Mouse (Mus musculus): ENCODE results near the gene Uqcc1. TPM values are rescaled to one million over a fixed set of nuclear protein-coding genes. Genes with fewer than 3 reads are reported as not detected.

Uqcc1 gene
- polyA plus RNA-seq, 1 experiment from 2014 or later = 85.3 TPM

- Histone ChIP-seq H3K4me3 (ENCODE audit: low read depth, low read length) (no peak overlapping the region), H3K9me3 (replicated peaks; ENCODE audit: control insufficient read depth, low read length) (no peaks in the 10 kb centered on the region), H3K9ac (replicated peaks; ENCODE audit: low read length) (no peak overlapping the region), H3K36me3 (replicated peaks; ENCODE audit: control insufficient read depth, insufficient read depth, low read depth, low read length) (no peaks in the 10 kb centered on the region), H3K4me1 (ENCODE audit: control insufficient read depth, insufficient read depth, low read length) (no peaks in the 10 kb centered on the region), H3K4me2 (ENCODE audit: low read depth, low read length) (no peak overlapping the region), H3K27ac (replicated peaks; ENCODE audit: low read depth, low read length) (no peak overlapping the region), H3K27me3 (ENCODE audit: control insufficient read depth, insufficient read depth, low read length) (no peaks in the 10 kb centered on the region)
- ATAC-seq (replicated peaks; ENCODE audit: insufficient number of reproducible peaks, low FRiP score, low TSS enrichment, low read depth) (no peak), DNase-seq (ENCODE audit: low spot score) (no peak)
- WGBS = 54% methylated on average over 11 of the region's 11 CpGs
These were observed 66.7 kb downstream of the Uqcc1 start for GRCm38 (mm10) chr2:155863301-155863867.

GRCm38 (mm10) chr2:155862573-155863300, 67.4 kb downstream of the Uqcc1 start:
- ATAC-seq (replicated peaks; ENCODE audit: insufficient number of reproducible peaks, low FRiP score, low TSS enrichment, low read depth) (peak; percentile 59; the same call in 1 of the 2 replicates), DNase-seq (ENCODE audit: low spot score) (peak; percentile 39)
- H3K27ac ChIP-seq (replicated peaks; ENCODE audit: low read depth, low read length) = 0 out of 2 replicates have a peak overlapping the region, but pooled peaks have one; percentile 20
- no peak overlapping the region for H3K4me2 ChIP-seq (ENCODE audit: low read depth, low read length)
- no peaks in the 10 kb centered on the region for H3K4me1 ChIP-seq (ENCODE audit: control insufficient read depth, insufficient read depth, low read length)
- no peaks in the 10 kb centered on the region for H3K27me3 ChIP-seq (ENCODE audit: control insufficient read depth, insufficient read depth, low read length)
- H3K4me3 ChIP-seq (ENCODE audit: low read depth, low read length) = no peak overlapping the region
- no peak overlapping the region; the same call in 1 of the 2 replicates for H3K9ac ChIP-seq (replicated peaks; ENCODE audit: low read length)
- no peaks in the 10 kb centered on the region; the same call in 1 of the 2 replicates for H3K36me3 ChIP-seq (replicated peaks; ENCODE audit: control insufficient read depth, insufficient read depth, low read depth, low read length)
- no peaks in the 10 kb centered on the region for H3K9me3 ChIP-seq (replicated peaks; ENCODE audit: control insufficient read depth, low read length)
- WGBS = 72% methylated on average over 13 of the region's 13 CpGs

GRCm38 (mm10) chr2:155861581-155861980, 68.5 kb downstream of the Uqcc1 start:
- no peak overlapping the region for H3K4me2 ChIP-seq (ENCODE audit: low read depth, low read length)
- H3K27ac ChIP-seq (replicated peaks; ENCODE audit: low read depth, low read length) = no peak overlapping the region
- H3K4me3 ChIP-seq (ENCODE audit: low read depth, low read length) = no peak overlapping the region
- no peak overlapping the region for H3K9ac ChIP-seq (replicated peaks; ENCODE audit: low read length)
- no peak for DNase-seq (ENCODE audit: low spot score)
- WGBS = 88% methylated on average over 6 of the region's 6 CpGs
- H3K9me3 ChIP-seq (replicated peaks; ENCODE audit: control insufficient read depth, low read length) = no peaks in the 10 kb centered on the region
- no peaks in the 10 kb centered on the region for H3K27me3 ChIP-seq (ENCODE audit: control insufficient read depth, insufficient read depth, low read length)
- no peaks in the 10 kb centered on the region; the same call in 1 of the 2 replicates for H3K36me3 ChIP-seq (replicated peaks; ENCODE audit: control insufficient read depth, insufficient read depth, low read depth, low read length)
- ATAC-seq (replicated peaks; ENCODE audit: insufficient number of reproducible peaks, low FRiP score, low TSS enrichment, low read depth) = no peak
- no peaks in the 10 kb centered on the region for H3K4me1 ChIP-seq (ENCODE audit: control insufficient read depth, insufficient read depth, low read length)

DNA sequence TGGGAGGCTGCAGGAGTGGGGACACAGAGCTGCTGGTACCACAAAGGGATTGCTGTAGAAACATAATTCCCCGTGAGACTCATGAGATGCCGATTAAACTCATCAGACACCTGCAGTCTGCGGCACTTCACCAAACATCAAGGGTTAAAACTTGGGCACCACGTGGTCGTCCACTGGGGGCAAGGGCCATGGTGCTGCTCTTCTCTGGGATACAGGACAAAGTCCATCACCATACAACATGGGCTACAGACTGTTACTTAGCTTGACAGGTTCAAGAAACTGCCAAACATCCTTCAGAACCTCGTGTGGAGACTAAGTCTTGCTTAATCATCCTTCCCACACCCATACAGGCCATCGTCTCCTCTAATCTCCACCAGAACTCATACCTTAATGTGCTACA, 70.0 kb downstream of the Uqcc1 start:
- DNase-seq (ENCODE audit: low spot score) = no peak
- H3K36me3 ChIP-seq (replicated peaks; ENCODE audit: control insufficient read depth, insufficient read depth, low read depth, low read length) = no peaks in the 10 kb centered on the region; the same call in 1 of the 2 replicates
- WGBS = 81% methylated on average over 7 of the region's 7 CpGs

DNA sequence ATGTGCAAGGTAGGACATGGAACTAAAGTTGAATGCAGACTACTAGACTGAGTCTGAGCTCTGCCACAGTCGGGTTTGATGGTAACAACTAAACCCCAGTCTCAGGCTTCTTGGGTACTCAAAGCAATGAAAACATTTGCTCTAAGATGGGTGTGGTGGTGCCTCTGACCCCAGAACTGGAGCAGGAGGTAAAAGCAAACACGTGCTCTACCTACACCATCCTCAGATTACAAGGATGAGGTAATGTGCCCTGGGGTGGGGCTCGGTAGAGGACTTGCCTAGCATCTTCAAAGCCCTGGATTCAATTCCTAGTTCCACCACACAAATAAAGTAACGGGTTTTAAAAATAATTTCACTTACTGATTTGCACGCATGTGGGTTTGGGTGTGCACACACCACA, 77.6 kb downstream of the Uqcc1 start:
- ATAC-seq (replicated peaks; ENCODE audit: insufficient number of reproducible peaks, low FRiP score, low TSS enrichment, low read depth) = no peak
- WGBS = 78% methylated on average over 5 of the region's 5 CpGs
- Histone ChIP-seq H3K9me3 (replicated peaks; ENCODE audit: control insufficient read depth, low read length) (no peaks in the 10 kb centered on the region), H3K4me3 (ENCODE audit: low read depth, low read length) (no peak overlapping the region), H3K9ac (replicated peaks; ENCODE audit: low read length) (no peak overlapping the region), H3K27ac (replicated peaks; ENCODE audit: low read depth, low read length) (no peak overlapping the region), H3K4me2 (ENCODE audit: low read depth, low read length) (no peak overlapping the region), H3K36me3 (replicated peaks; ENCODE audit: control insufficient read depth, insufficient read depth, low read depth, low read length) (peaks cover 3% of the 10 kb centered on the region; the same call in 1 of the 2 replicates), H3K4me1 (ENCODE audit: control insufficient read depth, insufficient read depth, low read length) (no peaks in the 10 kb centered on the region), H3K27me3 (ENCODE audit: control insufficient read depth, insufficient read depth, low read length) (no peaks in the 10 kb centered on the region)
- no peak for DNase-seq (ENCODE audit: low spot score)

More for the DNA sequence above, 70.0 kb downstream of the Uqcc1 start:
- ATAC-seq (replicated peaks; ENCODE audit: insufficient number of reproducible peaks, low FRiP score, low TSS enrichment, low read depth) = no peak
- H3K4me2 ChIP-seq (ENCODE audit: low read depth, low read length) = no peak overlapping the region
- H3K27me3 ChIP-seq (ENCODE audit: control insufficient read depth, insufficient read depth, low read length) = no peaks in the 10 kb centered on the region
- no peaks in the 10 kb centered on the region for H3K4me1 ChIP-seq (ENCODE audit: control insufficient read depth, insufficient read depth, low read length)
- no peaks in the 10 kb centered on the region for H3K9me3 ChIP-seq (replicated peaks; ENCODE audit: control insufficient read depth, low read length)
- no peak overlapping the region for H3K9ac ChIP-seq (replicated peaks; ENCODE audit: low read length)
- no peak overlapping the region for H3K27ac ChIP-seq (replicated peaks; ENCODE audit: low read depth, low read length)
- no peak overlapping the region for H3K4me3 ChIP-seq (ENCODE audit: low read depth, low read length)

GRCm38 (mm10) chr2:155850120-155850519, 80.0 kb downstream of the Uqcc1 start:
- Histone ChIP-seq H3K36me3 (replicated peaks; ENCODE audit: control insufficient read depth, insufficient read depth, low read depth, low read length) (peaks cover 3% of the 10 kb centered on the region; the same call in 1 of the 2 replicates), H3K9ac (replicated peaks; ENCODE audit: low read length) (no peak overlapping the region), H3K27ac (replicated peaks; ENCODE audit: low read depth, low read length) (no peak overlapping the region), H3K4me1 (ENCODE audit: control insufficient read depth, insufficient read depth, low read length) (no peaks in the 10 kb centered on the region), H3K4me2 (ENCODE audit: low read depth, low read length) (no peak overlapping the region), H3K27me3 (ENCODE audit: control insufficient read depth, insufficient read depth, low read length) (no peaks in the 10 kb centered on the region), H3K9me3 (replicated peaks; ENCODE audit: control insufficient read depth, low read length) (no peaks in the 10 kb centered on the region), H3K4me3 (ENCODE audit: low read depth, low read length) (no peak overlapping the region)
- WGBS = 85% methylated on average over 7 of the region's 7 CpGs
- no peak for ATAC-seq (replicated peaks; ENCODE audit: insufficient number of reproducible peaks, low FRiP score, low TSS enrichment, low read depth)
- no peak for DNase-seq (ENCODE audit: low spot score)

DNA sequence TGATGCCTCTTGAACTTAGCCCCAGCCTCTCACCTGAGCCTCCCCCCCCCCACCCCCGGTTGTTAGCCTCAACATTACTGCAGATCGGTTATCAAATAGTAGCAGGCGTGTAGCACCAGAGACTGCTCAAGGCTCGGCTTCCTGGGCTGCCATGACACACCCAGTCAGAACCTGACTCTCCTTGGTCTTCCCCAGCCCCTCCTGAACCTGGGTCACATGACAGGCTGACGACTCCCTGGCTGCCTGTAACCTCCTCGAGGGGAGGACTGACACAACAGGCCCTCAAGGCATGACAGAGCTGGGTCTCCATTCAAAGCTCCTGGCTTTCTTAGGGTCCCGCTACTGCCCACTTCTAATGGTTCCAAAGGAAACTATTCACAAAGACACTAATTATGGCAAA, 80.6 kb downstream of the Uqcc1 start:
- Histone ChIP-seq H3K9me3 (replicated peaks; ENCODE audit: control insufficient read depth, low read length) (no peaks in the 10 kb centered on the region), H3K4me2 (ENCODE audit: low read depth, low read length) (no peak overlapping the region), H3K27ac (replicated peaks; ENCODE audit: low read depth, low read length) (no peak overlapping the region), H3K4me1 (ENCODE audit: control insufficient read depth, insufficient read depth, low read length) (no peaks in the 10 kb centered on the region), H3K36me3 (replicated peaks; ENCODE audit: control insufficient read depth, insufficient read depth, low read depth, low read length) (peaks cover 3% of the 10 kb centered on the region; the same call in 1 of the 2 replicates), H3K4me3 (ENCODE audit: low read depth, low read length) (no peak overlapping the region), H3K27me3 (ENCODE audit: control insufficient read depth, insufficient read depth, low read length) (no peaks in the 10 kb centered on the region), H3K9ac (replicated peaks; ENCODE audit: low read length) (no peak overlapping the region)
- ATAC-seq (replicated peaks; ENCODE audit: insufficient number of reproducible peaks, low FRiP score, low TSS enrichment, low read depth) = no peak
- DNase-seq (ENCODE audit: low spot score) = no peak
- 63% methylated on average over 7 of the region's 7 CpGs for WGBS

GRCm38 (mm10) chr2:155848291-155848690, 81.8 kb downstream of the Uqcc1 start:
- Histone ChIP-seq H3K27me3 (ENCODE audit: control insufficient read depth, insufficient read depth, low read length) (no peaks in the 10 kb centered on the region), H3K9me3 (replicated peaks; ENCODE audit: control insufficient read depth, low read length) (no peaks in the 10 kb centered on the region), H3K27ac (replicated peaks; ENCODE audit: low read depth, low read length) (no peak overlapping the region), H3K4me3 (ENCODE audit: low read depth, low read length) (no peak overlapping the region), H3K9ac (replicated peaks; ENCODE audit: low read length) (no peak overlapping the region), H3K4me2 (ENCODE audit: low read depth, low read length) (no peak overlapping the region), H3K36me3 (replicated peaks; ENCODE audit: control insufficient read depth, insufficient read depth, low read depth, low read length) (peaks cover 3% of the 10 kb centered on the region; the same call in 1 of the 2 replicates), H3K4me1 (ENCODE audit: control insufficient read depth, insufficient read depth, low read length) (no peaks in the 10 kb centered on the region)
- WGBS = 36% methylated on average over 6 of the region's 6 CpGs
- ATAC-seq (replicated peaks; ENCODE audit: insufficient number of reproducible peaks, low FRiP score, low TSS enrichment, low read depth) (no peak), DNase-seq (ENCODE audit: low spot score) (peak; percentile 86)
